Mouse (Mus musculus) cerebellum, adult (tissue): Measurements from ENCODE around the gene Rpl37.
A peak's percentile ranks its signal among the peaks of the same experiment; 100 is the strongest.
"Not testable (repeated sequence)": the region's sequence is repeated elsewhere in the genome, so short reads cannot be mapped to it uniquely, and the experiment has no call there.

Experiments used
- ATAC-seq: cut with Nextera tagmentation; 2 replicates; pipeline ENCODE4 v1.9.2; 2017; ENCODE audit warnings: mild to moderate bottlenecking, moderate library complexity, mixed read lengths; ENCODE audit not compliant: insufficient number of reproducible peaks, low FRiP score, low TSS enrichment

The Rpl37 gene

DNA sequence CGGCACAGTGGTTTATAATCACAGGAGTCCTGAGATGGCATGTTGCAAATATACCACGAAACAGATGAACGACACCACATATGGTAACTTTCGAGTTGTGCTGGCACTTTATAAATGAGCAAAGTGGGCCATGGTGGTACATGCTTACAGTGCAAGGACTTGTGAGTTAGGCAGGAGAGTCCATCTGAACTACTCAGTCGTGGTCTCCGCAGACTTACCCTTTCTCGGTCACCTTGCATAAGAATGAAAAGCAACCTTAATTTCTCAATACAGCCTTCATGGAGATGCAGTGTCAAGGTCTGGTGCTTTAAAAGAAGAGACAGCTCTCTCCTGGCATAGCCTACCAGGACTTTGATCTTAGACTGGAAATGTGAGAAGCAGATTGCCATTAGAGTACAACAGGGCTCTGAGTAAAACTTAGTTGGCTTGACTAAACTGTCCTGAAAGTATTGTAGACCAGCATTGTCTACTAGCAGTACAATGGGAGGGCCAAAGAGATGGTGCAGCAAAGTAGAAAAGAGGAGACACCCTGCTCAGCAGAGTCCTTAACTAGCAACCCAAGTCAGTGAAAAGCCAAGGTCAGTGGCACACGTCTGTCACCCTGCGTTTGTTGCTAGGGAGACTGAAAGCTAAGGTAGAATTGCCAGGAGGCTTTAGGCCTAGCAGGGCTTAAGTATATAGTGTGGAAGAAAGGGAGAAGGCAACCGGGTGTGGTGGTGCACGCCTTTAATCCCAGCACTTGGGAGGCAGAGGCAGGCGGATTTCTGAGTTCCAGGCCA lies 5.3 kb downstream of the Rpl37 start:
- no peak for ATAC-seq

DNA sequence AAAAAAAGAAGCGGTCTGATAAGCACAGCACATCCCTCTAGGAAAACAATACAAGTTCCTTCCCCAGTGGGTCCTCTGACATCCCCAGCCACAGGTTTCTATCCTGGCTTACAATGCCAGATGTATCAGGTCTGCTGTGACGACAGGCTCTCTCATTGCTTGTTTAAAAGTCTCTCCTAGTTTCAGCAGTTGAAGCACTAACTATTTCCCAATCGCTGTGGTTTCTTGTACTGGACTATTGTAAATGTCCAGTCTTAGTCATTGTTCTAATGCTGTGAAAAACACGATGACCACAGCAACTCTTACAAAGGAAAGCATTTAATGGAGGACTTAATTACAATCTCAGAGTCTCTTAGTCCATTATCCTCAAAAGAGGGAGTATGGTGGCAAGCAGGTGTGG lies 10.0 kb downstream of the Rpl37 start:
- no peak for ATAC-seq

DNA sequence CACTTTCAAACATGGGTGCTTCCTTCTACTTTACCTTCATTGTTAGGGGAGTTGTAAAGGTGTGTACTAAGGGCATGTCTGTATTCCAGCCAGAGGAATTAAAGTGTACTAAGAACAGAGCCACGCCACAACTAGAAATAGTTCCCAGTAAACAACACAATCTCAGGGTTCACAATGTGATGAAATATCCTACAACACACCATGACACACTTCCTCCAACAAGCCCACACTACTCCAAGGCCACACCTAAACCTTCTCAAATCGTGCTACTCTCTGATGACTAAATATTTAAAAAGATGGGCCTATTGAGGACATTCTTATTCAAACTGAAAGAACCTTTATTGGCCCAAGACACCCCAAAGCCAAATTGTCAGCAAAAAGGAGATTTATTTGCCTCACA lies 11.0 kb downstream of the Rpl37 start:
- no peak for ATAC-seq

DNA sequence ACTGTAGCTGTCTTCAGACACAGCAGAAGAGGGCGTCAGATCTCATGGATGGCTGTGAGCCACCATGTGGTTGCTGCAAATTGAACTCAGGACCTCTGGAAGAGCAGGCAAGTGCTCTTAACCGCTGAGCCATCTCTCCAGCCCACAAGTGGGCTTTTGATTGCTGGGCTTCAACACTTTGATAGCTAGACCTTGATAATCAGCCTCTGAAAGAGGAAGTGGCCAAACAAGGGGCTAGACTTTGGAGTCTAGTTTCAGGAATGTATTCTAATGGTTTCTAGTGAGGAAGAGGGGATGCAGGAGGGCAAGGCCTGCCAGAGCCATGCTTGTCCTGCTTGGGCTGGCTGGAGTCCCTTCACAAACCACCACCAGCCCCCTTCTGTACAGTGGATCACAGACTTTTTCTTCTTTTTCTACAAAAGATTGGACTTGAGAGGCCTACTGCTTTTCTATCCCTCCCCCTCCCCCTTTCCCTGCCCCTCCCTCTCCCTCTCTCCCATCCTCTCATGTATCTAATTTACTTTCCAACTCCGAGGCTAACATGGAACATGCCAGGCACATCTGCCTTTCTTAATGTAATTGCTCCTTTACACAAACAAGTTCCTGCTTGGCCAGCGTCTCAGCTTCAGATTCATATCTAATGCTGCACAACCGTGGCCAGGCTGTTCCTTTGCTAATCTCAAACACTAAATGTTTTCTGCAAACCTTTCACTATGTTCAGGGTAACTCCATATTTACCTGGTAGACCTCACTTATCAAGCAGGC lies 11.9 kb downstream of the Rpl37 start:
- ATAC-seq: no peak

DNA sequence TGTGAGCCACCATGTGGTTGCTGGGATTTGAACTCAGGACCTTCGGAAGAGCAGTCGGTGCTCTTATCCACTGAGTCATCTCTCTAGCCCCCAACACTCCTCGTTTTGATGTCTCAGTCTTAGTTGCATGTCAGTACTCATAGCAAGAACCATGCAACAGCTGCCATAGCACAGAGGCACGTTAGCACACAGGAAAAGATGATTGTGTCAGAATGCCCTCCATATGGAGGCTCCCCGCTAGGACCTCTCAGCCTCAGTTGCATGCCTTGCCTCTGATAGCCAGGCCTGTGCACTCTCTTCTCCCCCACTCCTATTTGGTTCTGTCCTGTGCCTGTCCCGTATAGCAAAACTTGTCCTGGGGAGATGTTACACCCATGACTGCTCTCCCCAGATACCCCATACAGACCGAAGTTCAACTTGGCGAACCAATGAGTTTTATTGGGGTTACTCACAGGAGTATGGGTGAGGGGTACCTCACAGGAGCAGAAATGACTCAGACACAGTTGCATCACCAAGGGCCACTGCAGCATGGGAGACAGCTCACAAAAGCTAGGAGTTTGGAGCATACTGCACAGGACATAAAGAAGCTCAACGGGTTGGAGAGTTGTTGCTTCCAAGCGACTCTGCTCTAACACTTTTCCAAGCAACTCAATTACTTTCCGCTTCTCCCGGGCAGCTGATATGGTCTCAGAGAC lies 12.8 kb downstream of the Rpl37 start:
- ATAC-seq: no peak

DNA sequence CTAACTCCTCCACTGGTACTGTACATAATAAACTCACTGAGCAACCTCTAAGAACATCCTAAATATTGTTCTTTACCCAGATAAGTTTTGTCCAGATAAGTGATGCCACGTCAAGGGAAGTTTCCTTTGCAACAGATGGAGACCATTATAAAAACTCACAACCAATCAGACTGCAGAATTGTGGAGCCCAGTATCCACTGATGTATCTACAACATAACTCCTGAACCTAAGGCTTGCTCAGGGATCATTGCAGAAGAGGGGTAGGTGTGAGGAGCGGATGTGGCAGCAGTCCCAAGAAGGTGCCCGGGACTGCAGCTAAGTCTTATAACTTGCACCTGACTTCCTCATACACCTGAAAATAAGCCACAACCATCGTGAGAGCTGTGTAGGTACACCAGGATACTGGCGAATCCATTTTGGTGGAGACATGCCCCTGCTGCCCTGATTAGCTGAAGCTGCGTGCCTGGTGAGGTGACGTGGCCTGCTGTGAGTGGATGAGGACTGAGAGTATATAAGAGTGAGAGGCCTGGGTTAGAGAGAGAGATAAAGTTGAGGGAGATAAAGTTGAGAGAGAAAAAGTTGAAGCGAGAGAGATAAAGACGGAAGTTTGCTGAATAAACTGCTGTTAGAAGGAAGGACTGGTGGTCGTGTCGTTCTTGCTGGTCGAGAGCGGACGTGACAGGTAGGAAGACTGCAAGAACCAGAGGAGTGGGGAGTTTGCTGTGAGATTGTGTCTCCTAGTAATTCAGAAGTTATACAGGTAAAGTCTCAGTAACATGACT lies 14.6 kb downstream of the Rpl37 start:
- ATAC-seq: not testable (repeated sequence)

DNA sequence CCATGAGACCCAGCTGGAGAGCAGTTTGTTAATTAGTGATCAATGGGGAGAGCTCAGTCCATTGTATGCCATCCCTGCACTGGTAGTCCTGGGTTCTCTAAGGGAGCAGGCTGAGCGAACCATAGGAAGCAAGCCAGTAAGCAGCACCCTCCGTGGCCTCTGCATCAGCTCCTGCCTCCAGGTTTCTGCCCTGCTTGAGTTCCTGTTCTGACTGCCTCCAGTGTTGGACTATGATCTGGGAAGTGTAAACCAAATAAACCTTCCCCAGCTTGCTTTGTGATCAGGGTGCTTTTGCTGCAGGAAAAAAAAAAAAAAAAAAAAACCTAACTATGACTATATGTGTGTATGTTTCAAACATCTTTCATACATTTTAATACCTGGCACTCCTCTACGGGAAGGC lies 16.9 kb downstream of the Rpl37 start:
- ATAC-seq: no peak

DNA sequence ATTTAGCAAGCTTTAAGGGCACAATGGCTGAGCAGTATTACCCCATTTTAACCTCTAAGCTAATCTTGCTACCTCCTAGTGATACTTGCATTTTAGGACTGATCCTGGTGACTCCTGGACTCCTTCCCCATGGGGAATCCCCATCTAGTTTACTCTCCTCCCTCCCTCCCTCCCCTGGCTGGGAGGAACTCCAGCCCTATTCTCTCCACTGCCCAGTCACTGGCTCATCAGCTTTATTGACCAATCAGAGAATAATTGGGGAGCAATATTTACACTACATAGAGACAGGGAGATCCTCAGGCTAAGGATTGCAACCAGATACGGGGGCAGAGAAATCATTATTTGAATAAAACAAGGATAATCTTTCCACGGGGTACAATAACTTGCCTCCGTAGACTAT lies 17.7 kb downstream of the Rpl37 start:
- no peak for ATAC-seq

DNA sequence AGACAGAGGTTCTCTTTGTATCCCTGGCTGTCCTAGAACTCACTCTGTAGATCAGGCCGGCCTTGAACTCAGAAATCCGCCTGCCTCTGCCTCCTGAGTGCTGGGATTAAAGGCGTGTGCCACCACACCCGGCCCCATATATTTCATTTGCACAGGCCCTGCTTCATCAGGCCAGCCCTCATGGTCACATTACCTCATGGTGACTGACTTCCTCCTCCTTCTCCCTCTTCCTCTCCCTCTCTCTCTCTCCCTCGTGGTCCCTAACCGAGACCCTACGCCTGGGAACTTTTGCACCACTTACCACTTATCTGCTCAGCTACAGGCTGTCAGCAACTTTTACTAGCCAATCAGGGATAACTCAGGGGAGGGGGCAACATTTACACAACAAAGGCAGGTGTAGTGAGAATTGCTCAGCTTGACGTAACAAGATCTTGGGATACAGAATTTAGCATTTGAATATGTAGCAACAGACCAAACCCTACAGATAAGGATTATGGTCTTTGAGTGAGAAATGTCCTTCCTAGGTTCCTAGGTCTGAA lies 18.6 kb downstream of the Rpl37 start:
- no peak for ATAC-seq

DNA sequence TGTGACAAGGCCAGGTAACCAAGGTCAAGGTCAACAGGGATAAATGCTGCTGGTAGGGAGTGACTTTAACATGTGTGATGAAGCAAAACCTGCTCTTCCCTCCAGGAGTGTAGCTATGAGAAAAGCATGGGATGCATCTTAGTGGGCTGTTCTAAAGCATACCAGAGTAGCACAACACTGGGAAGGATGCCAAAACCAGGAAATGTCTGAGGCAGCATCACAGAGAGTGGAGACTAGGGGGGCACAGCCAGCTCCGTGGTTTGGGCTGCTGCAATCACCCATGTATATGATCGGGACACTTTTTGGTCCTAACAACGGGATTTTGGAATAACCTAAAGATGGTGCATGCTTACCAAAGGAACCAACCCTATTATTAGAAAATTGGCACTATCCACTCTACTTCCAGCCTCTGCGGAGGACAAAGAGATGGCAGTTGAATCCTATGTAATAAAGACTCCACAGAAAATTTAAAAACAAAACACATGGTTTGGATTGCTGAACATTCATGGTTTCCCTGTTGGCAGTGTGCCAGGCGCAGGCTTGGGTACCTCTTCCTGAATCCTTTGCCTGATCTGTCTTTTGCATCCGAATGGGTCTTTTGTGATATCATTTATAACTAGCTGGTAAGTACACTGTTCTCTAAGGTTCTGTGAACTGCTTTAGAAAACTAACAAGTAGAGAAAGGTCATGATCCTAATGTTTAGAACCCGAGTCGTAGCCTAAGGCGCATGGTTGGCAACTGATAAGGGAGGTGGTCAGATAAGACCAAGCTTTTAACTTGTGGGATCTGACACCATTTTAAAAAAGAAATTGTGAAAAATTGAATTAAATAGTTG lies 21.8 kb downstream of the Rpl37 start:
- no peak for ATAC-seq

DNA sequence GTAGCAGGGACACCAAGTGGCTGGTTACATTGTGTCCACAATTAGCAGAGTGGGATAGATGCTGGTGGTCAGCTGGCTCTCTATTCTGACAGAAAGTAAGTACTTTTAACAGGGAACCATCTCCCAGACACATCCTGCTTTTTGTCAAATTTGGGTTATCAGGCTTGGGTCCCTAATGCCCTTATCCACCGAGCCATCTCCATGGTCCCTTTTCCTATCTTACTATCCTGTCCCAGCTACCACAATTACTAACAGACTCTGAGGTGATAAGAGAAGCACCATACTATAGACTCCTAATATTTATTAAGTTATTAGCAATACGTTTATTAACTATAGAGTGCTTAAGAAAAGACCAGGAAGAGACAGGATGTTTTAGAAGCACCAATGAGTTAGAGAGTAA lies 22.9 kb downstream of the Rpl37 start:
- no peak for ATAC-seq

DNA sequence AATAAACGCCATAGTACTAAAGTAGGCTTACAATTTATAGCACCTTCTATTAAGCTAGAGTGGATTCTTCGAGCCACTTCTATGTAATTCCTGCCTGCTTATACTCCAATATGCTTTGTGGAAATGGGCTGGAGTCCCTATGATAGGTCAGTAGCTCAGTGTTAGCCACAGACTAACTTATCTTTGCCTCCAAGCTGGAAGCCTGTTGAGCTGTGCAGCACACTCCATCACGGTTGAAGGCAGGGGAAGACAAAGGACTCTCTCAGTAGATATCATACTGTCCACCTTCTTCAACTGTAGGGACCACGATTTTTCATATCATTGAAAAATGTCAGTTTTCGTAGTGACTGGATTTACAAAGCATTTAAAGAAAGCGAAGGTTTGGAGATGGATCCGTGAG lies 23.4 kb downstream of the Rpl37 start:
- no peak for ATAC-seq

DNA sequence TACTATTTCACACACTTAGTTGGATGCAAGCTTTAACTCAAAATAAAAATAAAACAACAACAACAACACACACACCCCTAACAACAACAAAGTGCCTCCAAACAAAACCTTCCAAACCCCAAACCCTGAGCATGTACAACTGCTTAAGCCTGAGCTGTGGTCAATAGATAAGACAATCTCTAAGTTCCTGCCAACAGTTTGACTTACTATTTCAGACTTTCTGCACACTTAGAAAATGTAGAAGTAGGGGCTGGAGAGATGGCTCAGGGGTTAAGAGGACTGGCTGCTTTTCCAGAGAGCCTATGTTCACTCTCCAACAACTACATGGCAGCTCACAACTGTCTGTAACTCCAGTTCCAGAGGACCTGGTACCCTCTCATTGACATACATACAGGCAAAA lies 23.9 kb downstream of the Rpl37 start:
- no peak for ATAC-seq

DNA sequence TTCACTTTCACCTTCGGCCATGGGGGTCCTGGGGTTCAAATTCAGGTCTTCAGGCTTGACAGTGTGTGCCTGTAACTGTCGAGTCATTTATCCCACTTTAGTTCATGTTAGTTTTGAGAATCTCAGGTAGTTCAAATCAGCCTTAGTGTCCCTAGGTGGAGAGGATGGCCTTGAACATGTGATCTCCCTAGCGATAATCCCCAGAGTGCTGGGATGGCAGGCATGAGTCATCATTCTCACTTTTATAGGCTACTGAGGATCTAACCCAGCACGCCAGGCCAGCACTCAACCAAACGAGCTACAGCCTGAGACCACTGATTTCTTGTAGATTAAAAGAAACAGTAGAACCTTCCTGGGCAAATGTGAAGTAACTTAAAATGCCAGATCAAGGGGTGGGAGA lies 25.6 kb downstream of the Rpl37 start:
- no peak for ATAC-seq

DNA sequence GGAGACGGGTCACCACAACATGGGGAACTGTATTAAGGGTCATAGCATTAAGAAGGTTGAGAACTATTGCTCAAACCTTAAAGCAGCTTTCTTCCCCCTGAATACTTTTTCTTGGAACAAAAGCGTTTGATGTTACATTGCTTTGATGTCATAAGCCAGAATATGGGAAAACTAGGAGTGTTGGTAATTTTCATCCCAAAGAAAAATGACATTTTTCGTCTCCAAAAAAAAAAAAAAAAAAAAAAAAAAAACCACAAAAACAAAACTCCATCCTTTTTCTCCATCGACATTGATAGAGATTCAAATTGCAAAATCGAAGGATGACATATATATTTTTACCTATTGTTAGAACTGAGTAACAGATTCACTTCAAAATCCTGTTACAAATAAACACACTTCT lies 26.3 kb downstream of the Rpl37 start:
- ATAC-seq: no peak

DNA sequence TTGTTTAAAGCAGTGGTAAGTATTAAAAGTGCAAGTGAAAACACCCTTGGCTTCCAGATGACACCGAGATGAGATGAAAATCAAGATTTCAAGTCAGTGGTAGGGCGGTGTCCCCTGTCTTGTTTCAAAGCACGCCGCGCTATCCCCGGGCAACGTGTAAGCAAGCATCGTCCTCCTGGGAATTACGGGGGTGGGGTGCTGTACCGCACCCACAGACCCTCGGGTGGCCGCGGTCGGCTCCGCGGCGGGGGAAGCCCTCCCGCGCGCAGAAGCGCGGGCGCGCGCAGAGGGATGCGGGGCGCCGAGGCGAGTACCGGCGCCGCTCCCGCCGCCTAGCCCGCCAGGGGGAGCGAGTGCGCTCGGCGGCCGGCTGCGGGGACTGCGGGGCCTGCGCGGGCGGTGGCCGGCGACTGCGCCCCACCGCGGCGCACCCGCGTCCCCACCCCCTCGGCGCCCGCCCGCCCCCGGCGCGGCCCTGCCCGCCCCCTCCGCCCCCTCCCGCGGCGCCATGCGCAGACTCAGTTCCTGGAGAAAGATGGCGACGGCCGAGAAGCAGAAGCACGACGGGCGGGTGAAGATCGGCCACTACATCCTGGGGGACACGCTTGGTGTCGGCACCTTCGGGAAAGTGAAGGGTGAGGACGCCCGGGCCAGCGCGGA lies 27.0 kb downstream of the Rpl37 start, which contains the start of gene Prkaa1:
Gene Prkaa1 (plus strand): TSS at position 501 of the 660 bp plus-strand sequence.
- peak; percentile 89 for ATAC-seq

DNA sequence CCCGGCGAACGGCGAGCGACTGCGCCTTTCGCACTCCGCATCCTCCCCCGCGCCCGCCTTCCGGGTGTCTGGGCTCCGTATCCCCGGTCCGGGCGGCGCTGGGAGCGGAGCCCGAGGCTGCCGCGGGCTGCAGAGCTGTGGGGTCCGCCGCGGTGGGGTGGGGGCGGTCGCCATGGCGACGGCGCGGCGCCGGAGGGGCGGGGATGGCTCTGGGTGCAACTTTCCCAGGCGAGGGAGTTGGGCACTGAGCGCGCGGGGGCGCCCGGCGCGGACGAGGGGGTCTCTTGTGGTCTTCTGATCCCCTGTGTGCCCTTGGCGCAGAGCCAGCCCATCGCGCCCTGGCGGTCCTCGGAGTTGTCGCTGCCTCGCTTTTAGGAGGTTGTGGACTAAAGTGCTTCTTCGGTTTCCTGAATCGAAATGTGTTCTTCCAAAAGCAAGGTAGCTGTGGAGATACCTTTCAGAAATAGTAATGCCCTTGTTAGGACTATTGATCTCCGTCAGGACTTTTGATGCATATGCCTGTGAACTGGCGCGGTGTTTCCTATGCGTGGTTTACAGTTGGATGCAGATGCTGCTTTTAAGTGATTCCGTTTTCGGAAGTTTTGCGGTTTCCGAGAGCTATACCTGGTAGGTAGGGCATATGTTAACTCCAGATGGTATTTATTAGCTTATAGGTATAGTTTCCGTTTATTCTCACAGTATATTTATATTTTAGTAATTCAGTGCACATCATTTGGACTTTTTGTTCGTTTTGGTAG lies 27.8 kb downstream of the Rpl37 start:
- ATAC-seq: no peak
